Mouse (Mus musculus): ENCODE measurements around the gene Fbxl18. TPM values are rescaled to one million over a fixed set of nuclear protein-coding genes. Genes with fewer than 3 reads are reported as not detected.

The Fbxl18 gene
- polyA plus RNA-seq, 1 experiment, result 10.8 TPM

GRCm38 (mm10) chr5:142905725-142906531 is 10.7 kb upstream of the Fbxl18 start:
- H3K4me1 ChIP-seq (ENCODE audit: control insufficient read depth, insufficient read depth, low read length), result peaks cover 3% of the 10 kb centered on the region; the same call in 1 of the 2 replicates
- H3K27ac ChIP-seq (ENCODE audit: control insufficient read depth, insufficient read depth, low read depth, low read length, poor library complexity), result peak overlapping the region; percentile 98
- H3K4me3 ChIP-seq (replicated peaks; ENCODE audit: control insufficient read depth, low read depth, low read length), result peak overlapping the region; percentile 75
- under 1% methylated on average over 84 of the region's 84 CpGs for WGBS
- TF ChIP-seq CTCF (IDR thresholded peaks at IDR 0.05; ENCODE audit: control insufficient read depth, insufficient read depth, low read length) (peak; percentile 81), POLR2A (IDR thresholded peaks at IDR 0.05; ENCODE audit: borderline replicate concordance, control insufficient read depth, low read depth, low read length) (peak; percentile 69)

- TF ChIP-seq POLR2A (IDR thresholded peaks at IDR 0.05; ENCODE audit: borderline replicate concordance, control insufficient read depth, low read depth, low read length), result no peak
- no peak for TF ChIP-seq CTCF (IDR thresholded peaks at IDR 0.05; ENCODE audit: control insufficient read depth, insufficient read depth, low read length)
- Histone ChIP-seq H3K4me1 (ENCODE audit: control insufficient read depth, insufficient read depth, low read length) (peaks cover 2% of the 10 kb centered on the region; the same call in 1 of the 2 replicates), H3K4me3 (replicated peaks; ENCODE audit: control insufficient read depth, low read depth, low read length) (peak overlapping the region; percentile 75), H3K27ac (ENCODE audit: control insufficient read depth, insufficient read depth, low read depth, low read length, poor library complexity) (peak overlapping the region; percentile 89)
- WGBS, result under 1% methylated on average over 27 of the region's 27 CpGs
These were observed 9.9 kb upstream of the Fbxl18 start for GRCm38 (mm10) chr5:142905038-142905695.

GRCm38 (mm10) chr5:142904208-142905037 is 9.2 kb upstream of the Fbxl18 start:
- H3K4me3 ChIP-seq (replicated peaks; ENCODE audit: control insufficient read depth, low read depth, low read length), result peak overlapping the region; percentile 75
- peaks cover 2% of the 10 kb centered on the region; the same call in 1 of the 2 replicates for H3K4me1 ChIP-seq (ENCODE audit: control insufficient read depth, insufficient read depth, low read length)
- peak overlapping the region; percentile 28; the same call in 1 of the 2 replicates for H3K27ac ChIP-seq (ENCODE audit: control insufficient read depth, insufficient read depth, low read depth, low read length, poor library complexity)
- WGBS, result 21% methylated on average over 19 of the region's 19 CpGs
- TF ChIP-seq CTCF (IDR thresholded peaks at IDR 0.05; ENCODE audit: control insufficient read depth, insufficient read depth, low read length) (no peak), POLR2A (IDR thresholded peaks at IDR 0.05; ENCODE audit: borderline replicate concordance, control insufficient read depth, low read depth, low read length) (no peak)

GRCm38 (mm10) chr5:142903470-142904207 is 8.4 kb upstream of the Fbxl18 start:
- H3K4me3 ChIP-seq (replicated peaks; ENCODE audit: control insufficient read depth, low read depth, low read length), result peak overlapping the region; percentile 75
- 54% methylated on average over 14 of the region's 14 CpGs for WGBS
- TF ChIP-seq POLR2A (IDR thresholded peaks at IDR 0.05; ENCODE audit: borderline replicate concordance, control insufficient read depth, low read depth, low read length), result no peak
- no peak for TF ChIP-seq CTCF (IDR thresholded peaks at IDR 0.05; ENCODE audit: control insufficient read depth, insufficient read depth, low read length)
- H3K27ac ChIP-seq (ENCODE audit: control insufficient read depth, insufficient read depth, low read depth, low read length, poor library complexity), result no peak overlapping the region
- H3K4me1 ChIP-seq (ENCODE audit: control insufficient read depth, insufficient read depth, low read length), result peaks cover 2% of the 10 kb centered on the region; the same call in 1 of the 2 replicates

GRCm38 (mm10) chr5:142902506-142903314 is 7.5 kb upstream of the Fbxl18 start:
- WGBS, result 69% methylated on average over 5 of the region's 5 CpGs
- Histone ChIP-seq H3K4me3 (replicated peaks; ENCODE audit: control insufficient read depth, low read depth, low read length) (peak overlapping the region; percentile 22), H3K27ac (ENCODE audit: control insufficient read depth, insufficient read depth, low read depth, low read length, poor library complexity) (0 out of 2 replicates have a peak overlapping the region, but pooled peaks have one; percentile 3), H3K4me1 (ENCODE audit: control insufficient read depth, insufficient read depth, low read length) (peaks cover 1% of the 10 kb centered on the region; the same call in 1 of the 2 replicates)
- TF ChIP-seq POLR2A (IDR thresholded peaks at IDR 0.05; ENCODE audit: borderline replicate concordance, control insufficient read depth, low read depth, low read length), result no peak
- no peak for TF ChIP-seq CTCF (IDR thresholded peaks at IDR 0.05; ENCODE audit: control insufficient read depth, insufficient read depth, low read length)

- Histone ChIP-seq H3K4me1 (ENCODE audit: control insufficient read depth, insufficient read depth, low read length) (no peaks in the 10 kb centered on the region), H3K27ac (ENCODE audit: control insufficient read depth, insufficient read depth, low read depth, low read length, poor library complexity) (no peak overlapping the region; the same call in 1 of the 2 replicates), H3K4me3 (replicated peaks; ENCODE audit: control insufficient read depth, low read depth, low read length) (no peak overlapping the region)
- WGBS, result 55% methylated on average over 4 of the region's 4 CpGs
- TF ChIP-seq POLR2A (IDR thresholded peaks at IDR 0.05; ENCODE audit: borderline replicate concordance, control insufficient read depth, low read depth, low read length), result peak; percentile 26; the same call in 1 of the 2 replicates
- no peak for TF ChIP-seq CTCF (IDR thresholded peaks at IDR 0.05; ENCODE audit: control insufficient read depth, insufficient read depth, low read length)
These were observed 6.8 kb upstream of the Fbxl18 start for GRCm38 (mm10) chr5:142901846-142902505.
